Mouse (Mus musculus) embryo, embryonic 10 days (tissue): ENCODE measurements at regions not wholly inside any gene's neighbourhood (a gene's known extent, or its start where the extent isn't known, plus 50 kb on each side); places are given as distances from the start of the nearest gene placed in this dataset.

Experiments
- DNase-seq: peaks from one replicate; pipeline ENCODE4 v3.0.0-alpha.2; 2015; ENCODE audit warnings: low spot score

- peak; percentile 75 for DNase-seq
Measured at GRCm38 (mm10) chr6:70714239-70714638, 77.8 kb downstream of the Rpia start.

- no peak for DNase-seq
Measured at GRCm38 (mm10) chr6:70713665-70714064, 78.4 kb downstream of the Rpia start.

GRCm38 (mm10) chr6:70713118-70713517 is 78.9 kb downstream of the Rpia start:
- peak; percentile 57 for DNase-seq

GRCm38 (mm10) chr6:70709338-70710055 is 82.5 kb downstream of the Rpia start:
- DNase-seq, result peak; percentile 80

GRCm38 (mm10) chr6:70695596-70695995 is 96.4 kb downstream of the Rpia start:
- no peak for DNase-seq
